Mouse (Mus musculus) neural tube, embryonic 12.5 days (tissue): ENCODE results near the gene Pitpnc1. TPM values are rescaled to one million over a fixed set of nuclear protein-coding genes. Genes with fewer than 3 reads are reported as not detected.

Source experiments
- ATAC-seq: fragments of 200-750 bp; cut with Nextera tagmentation; 2 replicates; pipeline ENCODE4 v1.8.0; 2017; ENCODE audit warnings: low read depth, mild to moderate bottlenecking, moderate TSS enrichment, moderate library complexity; ENCODE audit not compliant: low FRiP score
- H3K27ac ChIP-seq: fragments of 300-500 bp; sonication (generic); 2 replicates; pipeline ENCODE4 v1.5.1; 2016
- H3K27me3 ChIP-seq: fragments of 300-500 bp; sonication (generic); replicated peaks from 2 replicates; pipeline ENCODE4 v1.6.1; 2016; ENCODE audit warnings: mild to moderate bottlenecking
- H3K36me3 ChIP-seq: fragments of 300-500 bp; sonication (generic); 2 replicates; pipeline ENCODE4 v1.6.1; 2016; ENCODE audit warnings: mild to moderate bottlenecking
- H3K4me1 ChIP-seq: fragments of 300-500 bp; sonication (generic); 2 replicates; pipeline ENCODE4 v1.6.1; 2016
- H3K4me2 ChIP-seq: fragments of 300-500 bp; sonication (generic); replicated peaks from 2 replicates; pipeline ENCODE4 v1.6.1; 2016; ENCODE audit warnings: mild to moderate bottlenecking
- H3K4me3 ChIP-seq: fragments of 300-500 bp; sonication (generic); 2 replicates; pipeline ENCODE4 v1.5.1; 2016
- H3K9ac ChIP-seq: fragments of 300-500 bp; sonication (generic); 2 replicates; pipeline ENCODE4 v1.6.1; 2016; ENCODE audit warnings: mild to moderate bottlenecking
- H3K9me3 ChIP-seq: fragments of 300-500 bp; sonication (generic); 2 replicates; pipeline ENCODE4 v1.6.1; 2016; ENCODE audit warnings: mild to moderate bottlenecking
- WGBS: fragments of 180-500 bp; shearing (Covaris S2); methylation state at CpG from one replicate; pipeline ENCODE4 v1.1.7; 2016; 5-methylcytosine and 5-hydroxymethylcytosine counted together
- polyA plus RNA-seq: library from polyadenylated mRNA; unstranded; fragments of >200 nt; fragmentation: Nextera tagmentation; extraction: Ambion mirVana; gene quantifications from 2 replicates; pipeline ENCODE4 v1.2.1, GENCODE M21; 2016

Gene Pitpnc1
- polyA plus RNA-seq, 1 experiment from 2014 or later, result 32.5 TPM

DNA sequence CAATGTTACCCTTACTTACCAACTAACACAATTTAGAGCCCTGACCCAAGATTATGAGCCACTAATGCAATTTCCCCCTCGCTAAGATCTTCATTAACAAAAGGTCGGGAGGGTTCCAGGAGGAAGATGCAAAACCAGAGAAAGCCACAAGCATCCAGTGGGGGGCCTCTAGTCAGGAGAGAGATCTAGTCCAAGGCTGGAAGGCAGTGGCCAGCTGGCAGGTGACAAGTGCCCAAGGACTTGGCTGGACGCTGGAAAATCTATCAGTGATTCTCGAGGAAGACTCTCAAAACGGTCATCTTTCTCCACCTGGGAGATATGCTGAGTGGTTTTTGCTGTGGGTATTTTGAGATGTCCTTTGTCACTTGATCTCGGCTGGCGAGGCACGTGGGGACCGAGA is 196.3 kb downstream of the Pitpnc1 start:
- ATAC-seq, result no peak
- Histone ChIP-seq H3K9me3 (no peaks in the 10 kb centered on the region), H3K27ac (no peak overlapping the region)

DNA sequence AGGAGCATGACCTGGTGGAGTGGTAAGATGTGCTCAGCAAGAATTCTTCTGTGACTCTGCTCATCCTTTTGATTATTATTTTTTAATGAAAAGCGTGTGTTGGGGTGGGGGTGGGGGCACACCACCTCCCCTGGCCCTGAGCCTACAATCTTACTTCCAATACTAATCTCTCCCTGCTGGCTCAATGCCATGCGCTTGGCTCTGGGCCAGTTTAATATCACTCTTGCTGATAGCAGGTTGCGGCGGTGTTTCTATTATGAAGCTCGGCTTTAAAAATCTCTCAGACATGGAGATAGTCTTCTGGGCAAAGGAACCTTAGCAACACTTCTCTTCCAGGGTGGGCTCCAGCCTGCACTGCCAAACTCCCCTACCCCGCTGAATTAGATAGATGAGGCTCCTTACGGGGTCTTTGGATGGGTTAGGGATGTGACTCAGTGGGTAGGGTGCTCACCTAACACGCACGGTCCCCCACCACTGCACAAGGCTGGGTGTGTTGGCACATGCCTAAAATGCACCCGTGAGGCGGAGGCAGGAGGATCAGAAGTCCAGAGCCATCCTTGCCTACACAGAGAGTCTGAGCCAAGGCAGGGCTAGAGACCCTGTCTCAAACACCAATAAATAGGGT is 198.0 kb downstream of the Pitpnc1 start:
- no peaks in the 10 kb centered on the region for H3K27me3 ChIP-seq
- 0 out of 2 replicates have a peak, but pooled peaks cover 5% of the 10 kb centered on the region for H3K4me1 ChIP-seq
- H3K9ac ChIP-seq, result no peak overlapping the region
- no peak overlapping the region for H3K27ac ChIP-seq
- peaks cover 7% of the 10 kb centered on the region; the same call in 1 of the 2 replicates for H3K9me3 ChIP-seq
- H3K4me3 ChIP-seq, result no peak overlapping the region
- no peak for ATAC-seq
- 91% methylated on average over 11 of the region's 11 CpGs for WGBS
- no peak overlapping the region for H3K4me2 ChIP-seq
- no peaks in the 10 kb centered on the region for H3K36me3 ChIP-seq

More for the DNA sequence above, 196.3 kb downstream of the Pitpnc1 start:
- Histone ChIP-seq H3K4me3 (no peak overlapping the region), H3K27me3 (no peaks in the 10 kb centered on the region), H3K4me1 (peaks cover 8% of the 10 kb centered on the region; the same call in 1 of the 2 replicates), H3K9ac (no peak overlapping the region), H3K4me2 (no peak overlapping the region), H3K36me3 (no peaks in the 10 kb centered on the region)
- WGBS, result 75% methylated on average over 9 of the region's 9 CpGs

DNA sequence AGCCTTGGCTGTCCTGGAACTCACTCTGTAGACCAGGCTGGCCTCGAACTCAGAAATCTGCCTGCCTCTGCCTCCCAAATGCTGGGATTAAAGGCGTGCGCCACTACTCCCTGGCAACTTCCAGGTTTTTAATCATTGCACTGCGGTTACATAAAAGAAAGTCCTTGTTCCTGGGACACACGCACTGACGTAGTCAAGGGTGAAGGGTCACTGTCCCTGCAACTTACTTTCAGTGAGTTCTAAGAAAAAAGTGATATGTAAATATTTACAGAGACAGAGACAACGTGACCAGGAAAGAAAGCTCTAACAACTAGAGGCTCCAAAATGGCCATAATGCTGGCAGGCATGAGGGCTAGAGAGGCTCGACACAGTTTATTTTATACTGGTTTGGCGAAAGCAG is 199.9 kb downstream of the Pitpnc1 start:
- Histone ChIP-seq H3K27ac (no peak overlapping the region), H3K27me3 (no peaks in the 10 kb centered on the region), H3K4me2 (no peak overlapping the region), H3K9me3 (peaks cover 8% of the 10 kb centered on the region; the same call in 1 of the 2 replicates), H3K4me3 (no peak overlapping the region), H3K36me3 (no peaks in the 10 kb centered on the region), H3K4me1 (no peaks in the 10 kb centered on the region), H3K9ac (no peak overlapping the region)
- 89% methylated on average over 9 of the region's 9 CpGs for WGBS
- ATAC-seq, result no peak

DNA sequence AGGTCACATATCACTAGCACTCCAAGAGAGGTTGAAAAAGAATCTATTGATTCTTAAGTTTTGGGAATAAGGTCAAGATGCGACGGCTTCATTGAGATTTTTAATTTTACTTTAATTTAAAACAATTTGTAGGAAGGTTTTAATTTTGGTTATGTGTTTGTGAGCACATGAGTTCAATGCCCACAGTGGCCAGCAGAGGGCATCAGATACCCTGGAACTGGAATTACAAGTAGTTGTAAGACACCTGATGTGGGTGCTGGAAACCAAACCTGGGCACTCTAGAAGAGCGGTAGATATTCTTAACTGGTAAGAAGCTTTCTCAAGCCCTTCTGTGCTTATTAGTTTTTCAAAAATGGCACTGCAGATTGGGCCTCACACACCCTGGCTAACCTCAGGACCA is 203.0 kb downstream of the Pitpnc1 start:
- H3K27me3 ChIP-seq, result no peaks in the 10 kb centered on the region
- no peak overlapping the region for H3K27ac ChIP-seq
- no peak overlapping the region for H3K4me3 ChIP-seq
- peaks cover 8% of the 10 kb centered on the region; the same call in 1 of the 2 replicates for H3K9me3 ChIP-seq
- H3K9ac ChIP-seq, result no peak overlapping the region
- no peaks in the 10 kb centered on the region for H3K4me1 ChIP-seq
- no peak overlapping the region for H3K4me2 ChIP-seq
- ATAC-seq, result no peak
- 97% methylated on average over 3 of the region's 3 CpGs for WGBS
- no peaks in the 10 kb centered on the region for H3K36me3 ChIP-seq

DNA sequence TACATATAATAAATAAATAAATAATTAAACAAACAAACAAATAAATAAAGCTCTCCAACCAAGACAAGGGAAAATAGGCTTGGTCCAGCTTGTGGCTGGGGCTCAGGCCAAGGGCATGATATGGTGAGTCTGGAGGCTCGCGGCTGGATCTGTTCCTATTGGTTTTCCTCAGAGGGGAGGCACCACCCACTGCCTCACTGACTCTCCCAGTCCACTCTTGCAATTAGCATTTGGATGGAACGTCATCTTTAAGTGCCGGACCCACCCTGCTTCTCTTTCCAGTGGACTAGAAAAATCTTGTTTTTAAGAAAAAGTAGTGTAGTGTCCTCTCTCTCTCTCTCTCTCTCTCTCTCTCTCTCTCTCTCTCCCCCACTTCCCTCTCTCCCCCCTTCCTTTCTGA is 204.6 kb downstream of the Pitpnc1 start:
- no peak overlapping the region for H3K9ac ChIP-seq
- 94% methylated on average over 4 of the region's 4 CpGs for WGBS
- ATAC-seq, result no peak
- H3K4me1 ChIP-seq, result no peaks in the 10 kb centered on the region
- peaks cover 8% of the 10 kb centered on the region; the same call in 1 of the 2 replicates for H3K9me3 ChIP-seq
- no peak overlapping the region for H3K4me3 ChIP-seq
- H3K36me3 ChIP-seq, result no peaks in the 10 kb centered on the region
- no peak overlapping the region for H3K27ac ChIP-seq
- H3K27me3 ChIP-seq, result no peaks in the 10 kb centered on the region
- no peak overlapping the region for H3K4me2 ChIP-seq

GRCm38 (mm10) chr11:107264889-107265615 is 205.4 kb downstream of the Pitpnc1 start:
- peaks cover 8% of the 10 kb centered on the region; the same call in 1 of the 2 replicates for H3K9me3 ChIP-seq
- no peaks in the 10 kb centered on the region for H3K4me1 ChIP-seq
- no peak for ATAC-seq
- H3K27ac ChIP-seq, result no peak overlapping the region
- no peak overlapping the region for H3K9ac ChIP-seq
- H3K4me3 ChIP-seq, result no peak overlapping the region
- H3K27me3 ChIP-seq, result no peaks in the 10 kb centered on the region
- 79% methylated on average over 20 of the region's 20 CpGs for WGBS
- no peak overlapping the region for H3K4me2 ChIP-seq
- H3K36me3 ChIP-seq, result no peaks in the 10 kb centered on the region

GRCm38 (mm10) chr11:107263838-107264237 is 206.7 kb downstream of the Pitpnc1 start:
- no peak overlapping the region for H3K9ac ChIP-seq
- no peak overlapping the region for H3K4me3 ChIP-seq
- peaks cover 8% of the 10 kb centered on the region; the same call in 1 of the 2 replicates for H3K9me3 ChIP-seq
- no peak for ATAC-seq
- H3K4me2 ChIP-seq, result no peak overlapping the region
- H3K4me1 ChIP-seq, result no peaks in the 10 kb centered on the region
- H3K27ac ChIP-seq, result no peak overlapping the region
- no peaks in the 10 kb centered on the region for H3K36me3 ChIP-seq
- 81% methylated on average over 9 of the region's 9 CpGs for WGBS
- no peaks in the 10 kb centered on the region for H3K27me3 ChIP-seq

GRCm38 (mm10) chr11:107259428-107259827 is 211.1 kb downstream of the Pitpnc1 start:
- no peak for ATAC-seq
- 88% methylated on average over 7 of the region's 7 CpGs for WGBS
- no peak overlapping the region for H3K4me2 ChIP-seq
- no peak overlapping the region for H3K9ac ChIP-seq
- H3K4me3 ChIP-seq, result no peak overlapping the region
- H3K36me3 ChIP-seq, result no peaks in the 10 kb centered on the region
- no peaks in the 10 kb centered on the region for H3K27me3 ChIP-seq
- no peak overlapping the region for H3K27ac ChIP-seq
- no peaks in the 10 kb centered on the region for H3K4me1 ChIP-seq
- no peaks in the 10 kb centered on the region for H3K9me3 ChIP-seq

GRCm38 (mm10) chr11:107255185-107255584 is 215.3 kb downstream of the Pitpnc1 start:
- ATAC-seq, result no peak
- Histone ChIP-seq H3K36me3 (peaks cover 14% of the 10 kb centered on the region), H3K4me3 (no peak overlapping the region), H3K9ac (no peak overlapping the region), H3K4me2 (no peak overlapping the region), H3K9me3 (no peaks in the 10 kb centered on the region), H3K27me3 (no peaks in the 10 kb centered on the region), H3K4me1 (no peaks in the 10 kb centered on the region), H3K27ac (no peak overlapping the region)
- WGBS, result 91% methylated on average over 11 of the region's 11 CpGs

- Histone ChIP-seq H3K4me1 (no peaks in the 10 kb centered on the region), H3K27ac (no peak overlapping the region), H3K9ac (no peak overlapping the region), H3K4me2 (no peak overlapping the region), H3K4me3 (no peak overlapping the region), H3K9me3 (no peaks in the 10 kb centered on the region), H3K36me3 (peaks cover 14% of the 10 kb centered on the region), H3K27me3 (no peaks in the 10 kb centered on the region)
- no peak for ATAC-seq
- WGBS, result 88% methylated on average over 7 of the region's 7 CpGs
These were observed 216.3 kb downstream of the Pitpnc1 start for GRCm38 (mm10) chr11:107254181-107254580.

DNA sequence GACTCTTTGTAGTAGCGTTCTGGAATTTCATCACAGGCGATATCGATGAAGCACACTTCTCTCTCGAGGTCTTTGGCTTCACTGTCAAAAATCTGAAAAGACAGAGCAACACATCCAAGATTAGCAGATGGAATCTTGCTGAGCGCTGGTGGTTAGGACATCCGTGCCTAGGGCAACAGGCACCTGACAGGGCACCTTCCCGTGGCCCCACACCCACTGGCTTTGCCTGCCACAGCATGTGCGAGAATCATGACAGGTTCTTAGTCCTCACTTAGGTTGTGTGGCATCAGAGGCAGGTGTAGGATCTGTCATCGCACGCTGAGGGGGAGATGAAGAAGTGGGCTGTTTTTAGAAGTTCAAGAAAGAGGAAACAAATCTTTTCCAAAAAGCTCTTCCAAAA is 218.5 kb downstream of the Pitpnc1 start:
- Histone ChIP-seq H3K27me3 (no peaks in the 10 kb centered on the region), H3K4me1 (no peaks in the 10 kb centered on the region), H3K9me3 (no peaks in the 10 kb centered on the region), H3K36me3 (peaks cover 14% of the 10 kb centered on the region), H3K27ac (no peak overlapping the region), H3K4me2 (no peak overlapping the region), H3K4me3 (no peak overlapping the region), H3K9ac (no peak overlapping the region)
- WGBS, result 95% methylated on average over 10 of the region's 10 CpGs
- no peak for ATAC-seq

GRCm38 (mm10) chr11:107251460-107251859 is 219.0 kb downstream of the Pitpnc1 start:
- H3K4me1 ChIP-seq, result no peaks in the 10 kb centered on the region
- no peak overlapping the region for H3K4me3 ChIP-seq
- H3K9ac ChIP-seq, result no peak overlapping the region
- H3K36me3 ChIP-seq, result peaks cover 14% of the 10 kb centered on the region
- no peak overlapping the region for H3K4me2 ChIP-seq
- 87% methylated on average over 7 of the region's 7 CpGs for WGBS
- H3K27ac ChIP-seq, result no peak overlapping the region
- H3K9me3 ChIP-seq, result no peaks in the 10 kb centered on the region
- no peaks in the 10 kb centered on the region for H3K27me3 ChIP-seq
- ATAC-seq, result no peak
